Mouse (Mus musculus) ovary, postnatal 14 days (tissue): ENCODE data around the gene Gpr62.

Experiments
- DNase-seq: peaks from one replicate; pipeline ENCODE4 v3.0.0; 2022; ENCODE audit warnings: low spot score

Gene Gpr62

DNA sequence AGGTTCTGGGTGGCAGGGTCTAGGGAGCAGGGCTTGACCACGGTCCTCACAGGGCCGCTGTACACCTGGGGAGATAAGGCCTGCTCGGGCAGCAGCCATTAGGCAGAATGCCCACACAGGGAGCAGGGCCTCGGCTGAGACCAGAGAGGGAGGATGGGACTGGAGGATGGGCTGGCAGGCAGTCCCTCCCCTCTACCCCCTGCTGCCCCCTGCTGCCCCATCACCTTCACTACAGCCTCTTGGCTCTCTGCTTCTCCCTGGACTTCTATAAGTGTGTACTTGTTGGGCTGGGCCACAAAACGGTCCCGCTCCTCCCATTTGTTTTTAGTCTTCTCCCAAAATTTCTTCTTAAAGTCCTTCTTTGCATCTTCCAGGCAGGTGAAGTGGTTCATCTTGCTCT, 8.7 kb upstream of the Gpr62 start:
- DNase-seq: peak; percentile 59

GRCm38 (mm10) chr9:106473753-106474105, 8.0 kb upstream of the Gpr62 start:
- no peak for DNase-seq

DNA sequence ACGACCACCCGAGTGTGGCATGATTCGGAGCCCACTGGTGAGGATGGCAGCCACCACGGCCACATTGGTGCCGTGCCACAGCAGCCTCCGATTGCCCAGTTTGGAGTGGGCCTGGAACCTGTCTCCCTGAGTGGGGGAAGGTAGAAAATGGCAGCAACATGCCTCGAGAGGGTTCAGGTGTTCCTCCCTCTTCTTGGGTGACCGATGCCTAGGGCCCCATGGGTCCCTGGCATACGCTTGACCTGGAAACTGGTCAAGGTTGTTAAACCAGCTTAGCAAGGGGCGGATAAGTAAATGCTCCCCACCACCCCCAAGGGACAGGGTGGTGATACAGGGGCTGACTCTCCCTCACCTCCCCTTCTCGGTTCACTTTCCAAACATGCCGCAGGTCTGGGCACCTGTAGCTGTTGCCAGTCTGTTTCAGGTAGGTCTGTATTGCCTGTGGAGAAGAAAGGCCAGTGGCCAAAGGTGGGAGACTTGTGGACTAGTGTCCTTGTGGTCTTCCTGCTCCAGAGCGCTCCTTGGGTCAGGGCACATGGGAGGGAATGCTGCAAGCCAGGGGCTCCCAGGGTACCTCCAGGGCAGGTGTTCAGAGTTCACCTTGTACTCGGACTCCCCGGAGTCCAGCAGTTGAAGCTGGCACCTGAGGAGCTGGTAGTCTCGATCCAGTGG, 7.5 kb upstream of the Gpr62 start:
- DNase-seq: no peak

DNA sequence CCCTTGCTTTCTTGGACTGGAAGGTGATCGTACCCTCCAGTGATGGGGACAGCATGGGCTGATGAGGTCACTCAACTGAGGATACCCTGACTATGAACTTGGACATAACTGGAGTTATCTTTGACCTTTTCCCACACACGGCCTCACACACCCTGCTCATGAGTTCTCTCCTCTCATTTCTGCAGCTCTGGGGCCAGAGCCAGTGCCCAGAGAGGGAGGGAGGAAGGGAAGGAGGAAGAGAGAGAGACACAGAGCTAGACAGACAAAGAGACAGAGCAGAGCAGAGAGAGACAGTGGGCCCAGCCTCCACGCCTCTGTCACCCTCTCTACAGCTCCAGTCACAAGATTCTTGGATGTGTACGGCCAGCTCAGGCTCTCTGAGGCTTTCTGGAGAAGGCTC, 6.6 kb upstream of the Gpr62 start:
- DNase-seq: no peak

DNA sequence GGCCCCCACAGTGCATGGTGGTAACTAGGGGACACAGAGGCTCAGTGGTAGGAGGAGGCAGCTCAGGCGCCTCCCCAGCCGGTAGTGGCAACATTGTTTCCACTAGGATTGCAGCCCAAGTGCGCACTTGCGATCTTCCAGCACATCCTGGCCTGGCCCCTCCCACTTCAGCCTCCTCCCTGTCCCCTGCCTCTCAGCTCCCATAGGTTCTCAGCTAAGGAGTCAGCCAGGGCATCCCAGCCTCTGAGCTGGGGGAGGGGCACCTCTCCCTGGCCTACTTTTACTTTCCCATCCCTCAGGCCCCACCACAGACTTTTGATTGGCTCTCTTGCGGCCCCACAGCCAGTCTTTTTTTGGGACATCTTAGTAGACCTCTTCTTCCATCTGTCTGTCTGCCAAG, 6.2 kb upstream of the Gpr62 start:
- peak; percentile 33 for DNase-seq

DNA sequence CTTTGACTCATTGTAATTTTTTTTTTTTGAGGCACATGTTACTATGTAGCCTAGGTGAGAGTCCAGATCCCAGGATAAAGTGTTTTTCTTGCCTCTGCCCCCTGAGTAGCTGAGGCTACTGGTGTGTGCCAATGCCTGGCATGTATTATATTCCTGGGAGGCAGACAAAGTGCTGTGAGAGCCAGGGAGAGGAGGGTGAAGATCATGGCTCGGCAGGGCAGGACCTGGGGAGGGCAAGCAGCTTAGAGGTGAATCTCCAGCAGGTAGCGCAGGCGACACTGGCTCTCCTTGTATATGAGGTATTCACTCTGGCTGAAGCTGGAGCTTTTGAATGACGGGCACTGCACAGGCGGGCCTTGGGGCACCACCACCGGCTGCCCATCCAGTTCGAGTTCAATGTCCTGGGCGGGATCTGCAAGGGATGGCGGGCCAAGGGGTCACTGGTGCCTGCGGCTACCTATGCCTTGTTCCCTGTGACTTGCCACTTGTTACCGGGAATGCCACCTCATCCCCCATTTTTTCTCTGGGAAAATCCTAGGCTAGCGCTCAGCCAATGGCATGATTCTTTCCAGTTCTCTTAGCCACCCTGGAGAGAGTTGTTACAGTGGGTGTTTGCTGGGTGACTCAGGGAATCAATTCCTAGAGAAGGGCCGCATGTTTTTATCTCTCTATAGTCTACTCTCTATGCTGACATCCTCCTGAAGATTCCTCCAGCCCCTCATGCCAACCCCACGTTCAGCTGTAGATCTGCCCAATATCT, 5.4 kb upstream of the Gpr62 start:
- no peak for DNase-seq

GRCm38 (mm10) chr9:106469776-106470175, 4.0 kb upstream of the Gpr62 start:
- DNase-seq: no peak

DNA sequence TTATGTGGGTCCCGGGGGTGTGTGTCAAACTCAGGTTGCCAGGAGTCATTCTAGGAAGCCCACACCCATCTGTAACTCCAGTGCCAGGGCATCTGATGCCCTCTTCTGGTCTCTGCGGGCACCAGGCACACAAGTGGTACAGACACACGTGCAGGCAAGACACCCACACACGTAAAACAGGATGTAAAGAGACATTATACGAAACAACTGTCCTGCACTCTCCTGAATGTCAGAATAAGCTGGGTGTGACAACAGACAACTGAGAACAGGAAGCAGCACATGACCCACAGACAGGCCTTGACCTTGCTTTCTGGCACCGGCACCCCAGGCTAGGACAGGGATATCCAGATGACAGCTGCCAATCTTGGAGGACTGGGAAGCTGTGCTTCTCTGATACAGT, 3.6 kb upstream of the Gpr62 start:
- DNase-seq: no peak

GRCm38 (mm10) chr9:106467746-106468145, 2.0 kb upstream of the Gpr62 start:
- DNase-seq: no peak

- DNase-seq: no peak
Observed at GRCm38 (mm10) chr9:106466721-106467120, 983 bp upstream of the Gpr62 start.

DNA sequence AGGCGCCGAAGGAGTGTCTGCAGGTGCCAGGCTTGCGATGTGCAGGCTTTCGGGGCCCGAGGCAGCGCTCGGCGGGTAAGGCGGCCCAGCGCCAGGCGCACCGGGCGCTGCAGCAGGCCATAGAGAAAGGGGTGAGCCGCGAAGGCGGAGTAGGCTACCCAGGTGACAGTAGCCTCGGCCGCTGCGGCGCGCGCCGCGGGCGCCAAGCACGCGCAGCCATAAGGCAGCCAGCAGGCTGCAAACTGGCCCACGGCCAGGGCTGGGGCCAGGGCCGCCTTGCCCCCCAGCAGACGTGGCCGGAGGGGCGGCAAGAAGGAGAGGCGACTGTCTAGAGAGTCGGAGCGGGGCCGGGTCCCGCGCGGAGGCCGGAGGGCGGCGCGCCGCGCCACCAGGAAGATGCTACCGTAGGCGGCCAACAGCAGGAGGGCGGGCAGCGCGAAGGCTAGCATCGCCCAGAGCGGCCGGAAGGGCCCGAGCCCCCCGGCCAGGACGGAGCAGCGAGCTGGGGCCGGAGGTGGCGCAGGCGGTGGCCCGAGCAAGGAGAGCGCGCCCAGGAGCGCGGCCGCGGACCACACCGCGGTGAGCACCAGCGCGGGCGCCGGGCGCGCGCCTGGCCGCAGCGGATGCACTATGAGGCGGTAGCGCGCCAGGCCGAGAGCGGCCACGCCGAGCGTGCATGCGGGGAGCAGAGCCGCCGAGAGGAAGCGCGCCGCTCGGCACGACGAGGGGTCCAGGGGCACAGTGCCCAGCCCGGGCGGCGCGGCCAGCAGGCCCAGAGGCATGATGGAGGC, 792 bp downstream of the Gpr62 start:
- DNase-seq: peak; percentile 38

DNA sequence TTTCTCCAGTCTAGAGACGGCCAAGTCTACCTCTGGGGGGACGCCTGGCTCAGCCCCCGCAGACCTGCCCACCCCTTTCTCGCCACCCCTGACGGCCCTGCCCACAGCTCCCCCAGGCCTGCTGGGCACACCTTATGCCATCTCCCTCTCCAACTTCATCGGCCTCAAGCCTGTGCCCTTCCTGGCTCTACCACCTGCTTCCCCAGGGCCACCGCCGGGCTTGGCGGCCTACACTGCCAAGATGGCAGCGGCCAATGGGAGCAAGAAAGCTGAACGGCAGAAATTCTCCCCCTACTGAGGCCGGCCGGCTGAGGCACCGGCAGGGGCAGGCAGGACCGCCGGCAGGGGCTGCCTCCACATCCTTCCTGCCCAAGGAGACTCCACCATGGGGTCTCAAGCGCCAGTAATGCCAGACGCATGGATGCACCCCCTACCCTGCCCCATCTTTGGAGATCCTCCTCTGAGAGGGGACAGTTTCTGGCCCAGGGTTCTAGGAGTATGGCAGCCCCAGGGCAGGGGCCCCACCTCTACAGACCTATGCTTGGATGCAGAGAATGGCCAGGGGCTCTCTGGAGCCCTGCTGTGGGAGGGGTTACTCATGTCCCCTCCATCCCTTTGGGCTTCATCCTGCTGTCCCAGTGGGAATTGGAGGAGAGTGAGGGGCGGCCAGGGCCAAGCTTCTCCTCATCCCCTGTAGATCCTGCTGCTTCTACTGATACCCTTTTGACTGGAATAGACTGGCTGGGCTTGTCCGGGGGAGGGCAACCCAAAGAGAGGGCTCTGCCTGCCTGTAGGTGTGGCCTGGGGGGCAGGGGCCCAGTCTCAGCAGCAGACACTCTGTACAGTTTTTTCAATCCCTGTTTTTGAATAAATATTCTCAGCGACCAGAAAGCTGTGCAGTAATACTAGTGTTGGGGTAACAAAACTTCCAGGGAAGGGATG, 2.3 kb downstream of the Gpr62 start:
- no peak for DNase-seq

DNA sequence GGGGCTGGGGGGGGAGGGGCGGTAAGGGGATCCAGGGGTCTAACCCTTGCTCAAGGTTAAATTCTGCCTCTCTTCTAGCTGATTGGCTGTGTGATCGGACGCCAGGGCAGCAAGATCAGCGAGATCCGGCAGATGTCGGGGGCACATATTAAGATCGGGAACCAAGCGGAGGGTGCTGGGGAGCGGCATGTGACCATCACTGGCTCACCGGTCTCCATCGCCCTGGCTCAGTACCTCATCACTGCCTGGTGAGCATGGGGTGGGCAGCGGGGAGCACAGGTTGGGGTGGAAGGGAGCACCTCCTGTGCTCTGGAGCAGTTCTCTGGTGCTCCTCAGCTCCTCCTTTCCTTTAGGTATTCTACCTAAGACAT, 3.3 kb downstream of the Gpr62 start:
- no peak for DNase-seq

- no peak for DNase-seq
Observed at GRCm38 (mm10) chr9:106461641-106462429, 3.9 kb downstream of the Gpr62 start.

GRCm38 (mm10) chr9:106461026-106461415, 4.7 kb downstream of the Gpr62 start:
- DNase-seq: no peak

DNA sequence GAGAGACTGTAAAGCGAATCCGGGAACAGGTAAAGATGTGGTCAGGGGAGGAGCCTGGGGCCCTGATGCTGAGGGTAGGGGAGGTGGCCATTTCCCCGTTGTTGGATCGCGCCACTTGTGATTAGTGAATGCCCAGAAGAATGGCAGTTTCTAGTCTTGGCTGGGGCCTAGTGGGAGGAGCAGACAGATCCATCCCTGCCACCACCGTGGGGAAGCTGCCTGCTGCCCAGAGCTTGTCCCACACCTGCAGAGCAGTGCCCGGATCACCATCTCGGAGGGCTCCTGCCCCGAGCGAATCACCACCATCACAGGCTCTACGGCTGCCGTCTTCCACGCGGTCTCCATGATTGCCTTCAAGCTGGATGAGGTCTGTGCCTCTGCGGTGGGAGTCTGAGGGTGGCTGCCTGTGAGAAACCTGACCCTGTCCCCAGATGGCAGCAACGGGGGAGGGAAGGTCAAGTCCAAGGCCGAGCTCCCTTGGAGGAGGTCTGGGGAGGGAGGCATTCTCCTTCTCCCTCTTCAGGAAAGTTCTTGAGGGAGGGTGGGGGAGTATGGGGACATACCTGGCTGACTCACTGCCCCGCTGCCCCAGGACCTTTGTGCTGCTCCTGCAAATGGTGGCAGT, 5.2 kb downstream of the Gpr62 start:
- DNase-seq: no peak

- DNase-seq: no peak
Observed at GRCm38 (mm10) chr9:106459946-106460345, 5.8 kb downstream of the Gpr62 start.

DNA sequence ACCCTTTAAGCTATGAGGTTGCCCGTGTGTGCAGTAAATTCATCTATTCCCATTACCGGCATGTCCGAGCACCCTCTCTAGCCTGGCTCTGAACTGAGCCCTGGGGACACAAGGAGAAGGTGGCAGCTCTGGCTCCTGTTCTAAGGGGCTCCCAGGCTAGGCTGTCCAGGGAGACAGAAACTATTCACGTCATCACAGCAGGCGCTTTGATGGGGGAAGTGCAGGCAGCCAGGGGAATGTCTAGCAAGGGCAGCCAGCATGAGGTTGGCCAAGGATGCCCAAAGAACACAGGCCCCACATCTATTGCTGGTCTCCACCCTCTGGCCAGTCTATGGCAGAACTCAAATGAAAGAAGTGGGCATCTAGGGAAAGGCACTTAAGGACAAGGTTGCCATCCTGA, 7.8 kb downstream of the Gpr62 start:
- no peak for DNase-seq

DNA sequence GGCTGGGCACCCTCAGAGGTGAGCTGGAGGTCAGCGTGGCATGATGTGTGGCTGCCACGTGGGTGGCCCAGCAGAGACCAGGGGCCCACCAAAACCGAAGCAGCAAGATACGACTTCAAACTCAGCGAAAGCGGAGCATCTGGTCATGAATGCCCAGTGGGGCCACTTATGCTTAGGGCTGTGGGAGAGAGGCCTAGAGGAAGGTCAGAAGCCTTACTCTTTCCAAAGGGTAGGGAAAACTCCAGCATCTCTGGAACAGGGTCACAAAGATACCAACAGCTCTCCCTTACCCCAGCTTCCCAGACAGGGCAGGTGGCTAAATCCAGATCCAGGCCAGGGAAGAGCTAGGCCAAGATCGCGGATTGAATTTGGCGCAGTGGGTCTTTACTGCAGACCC, 8.6 kb downstream of the Gpr62 start:
- DNase-seq: no peak

DNA sequence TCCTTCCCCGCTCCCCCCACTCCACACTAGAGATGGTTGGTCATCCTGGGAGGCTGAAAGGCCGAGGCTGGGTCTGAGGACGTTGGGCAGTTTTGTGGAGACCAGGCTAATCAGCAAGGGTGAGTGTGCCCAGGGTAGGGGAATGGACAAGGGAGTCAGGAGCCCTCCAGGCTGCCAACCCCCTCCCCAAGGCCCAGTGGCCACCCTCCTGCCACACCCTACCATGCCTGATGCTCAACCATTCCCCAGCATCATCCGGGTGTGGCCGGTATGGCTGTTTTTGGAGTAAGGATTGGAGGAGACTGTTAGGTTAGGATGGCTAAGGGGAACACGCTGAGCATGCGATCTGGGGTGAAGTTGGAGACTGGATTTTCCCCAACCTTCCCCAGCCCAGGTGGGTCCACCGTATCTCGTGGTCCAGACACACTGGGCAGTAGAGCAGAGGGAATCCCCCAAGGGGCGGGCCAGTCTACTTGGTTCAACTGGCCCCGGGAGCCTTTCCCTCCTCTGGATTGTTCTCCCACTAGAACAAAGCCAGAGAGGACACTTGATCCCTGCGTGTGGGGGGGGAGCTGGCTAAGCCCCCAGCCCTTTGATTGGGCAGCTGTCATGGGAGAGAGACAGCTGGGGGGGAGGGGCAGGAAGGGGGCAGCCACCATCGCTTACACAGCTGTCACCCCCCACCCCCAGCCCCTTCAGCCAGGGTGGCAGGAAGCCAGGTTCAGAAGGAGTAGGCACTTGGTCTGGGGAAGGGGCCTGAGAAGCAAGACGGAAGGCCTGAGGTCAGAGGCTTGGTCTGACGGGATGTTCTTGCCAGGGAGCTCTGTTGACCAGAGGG, 9.2 kb downstream of the Gpr62 start:
- DNase-seq: no peak
